Mouse (Mus musculus) kidney, adult 2 months (tissue): ENCODE results near the gene Olfr1440. TPM values are rescaled to one million over a fixed set of nuclear protein-coding genes. Genes with fewer than 3 reads are reported as not detected.

Source experiments
- DNase-seq: peaks from one replicate; pipeline ENCODE4 v3.0.0; 2021
- H3K27ac ChIP-seq: fragments of 200-500 bp; 2 replicates; pipeline ENCODE4 v1.5.1; 2012; ENCODE audit warnings: low read depth, low read length, control low read depth, inconsistent platforms; ENCODE audit not compliant: insufficient read depth
- H3K27me3 ChIP-seq: fragments of 200-500 bp; replicated peaks from 2 replicates; pipeline ENCODE4 v1.6.1; 2012; ENCODE audit warnings: mild to moderate bottlenecking, moderate library complexity, low read length, inconsistent platforms; ENCODE audit not compliant: control insufficient read depth, insufficient read depth
- H3K36me3 ChIP-seq: fragments of 200-500 bp; 2 replicates; pipeline ENCODE4 v1.6.1; 2012; ENCODE audit warnings: mild to moderate bottlenecking, moderate library complexity, low read length, inconsistent platforms; ENCODE audit not compliant: control insufficient read depth, insufficient read depth
- H3K4me1 ChIP-seq: fragments of 200-500 bp; 2 replicates; pipeline ENCODE4 v1.6.1; 2011; ENCODE audit warnings: low read length; ENCODE audit not compliant: control insufficient read depth, insufficient read depth
- H3K4me3 ChIP-seq: fragments of 200-500 bp; 2 replicates; pipeline ENCODE4 v1.5.1; 2011; ENCODE audit warnings: mild to moderate bottlenecking, low read depth, low read length, control low read depth; ENCODE audit not compliant: insufficient read depth
- CTCF ChIP-seq: fragments of 200-500 bp; conservative IDR thresholded peaks from 2 replicates; pipeline ENCODE4 v1.5.1; 2011; ENCODE audit warnings: low read depth, mild to moderate bottlenecking, control low read depth, low read length, moderate library complexity, mixed read lengths; ENCODE audit not compliant: insufficient read depth, insufficient read length
- POLR2A ChIP-seq: fragments of 200-500 bp; IDR thresholded peaks from one replicate; pipeline ENCODE4 v1.6.1; 2011; ENCODE audit warnings: low read depth, low read length, control low read depth
- WGBS: fragments of 180-500 bp; shearing (Covaris S2); methylation state at CpG from one replicate; pipeline ENCODE4 v1.1.7; 2018; 5-methylcytosine and 5-hydroxymethylcytosine counted together
- polyA plus RNA-seq: library from polyadenylated mRNA; depleted of rRNA; stranded (reverse); fragments of >200 nt; gene quantifications from 2 replicates; pipeline ENCODE4 v1.2.3, GENCODE M21; 2012; rRNA removed

Olfr1440 gene
- polyA plus RNA-seq = not detected in 2 replicates

- Histone ChIP-seq H3K27ac (no peak within 1 kb of the TSS), H3K4me3 (no peak within 1 kb of the TSS), H3K36me3 (no peaks in the 10 kb centered on the region), H3K4me1 (no peaks in the 10 kb centered on the region), H3K27me3 (no peaks in the 10 kb centered on the region)
- 76% methylated on average over 2 of the region's 2 CpGs for WGBS
- DNase-seq = no peak
- no peak for TF ChIP-seq POLR2A
- TF ChIP-seq CTCF = no peak
Measured at GRCm38 (mm10) chr19:12386979-12387378, at the start of gene Olfr1440. TSS of gene Olfr1440 (plus strand) at chr19:12387279.

- Histone ChIP-seq H3K27me3 (no peaks in the 10 kb centered on the region), H3K27ac (no peak overlapping the region), H3K4me1 (no peaks in the 10 kb centered on the region), H3K4me3 (no peak overlapping the region), H3K36me3 (no peaks in the 10 kb centered on the region)
- no peak for DNase-seq
- WGBS = 77% methylated on average over 3 of the region's 3 CpGs
- no peak for TF ChIP-seq POLR2A
Measured at GRCm38 (mm10) chr19:12373004-12373403, 14.1 kb upstream of the Olfr1440 start.

- no peak for TF ChIP-seq POLR2A
- TF ChIP-seq CTCF = no peak
- 62% methylated on average over 2 of the region's 2 CpGs for WGBS
- no peak overlapping the region for H3K27ac ChIP-seq
- no peaks in the 10 kb centered on the region for H3K4me1 ChIP-seq
- H3K27me3 ChIP-seq = no peaks in the 10 kb centered on the region
- DNase-seq = no peak
- no peak overlapping the region for H3K4me3 ChIP-seq
- H3K36me3 ChIP-seq = no peaks in the 10 kb centered on the region
Measured at GRCm38 (mm10) chr19:12374465-12375025, 12.5 kb upstream of the Olfr1440 start.

- Histone ChIP-seq H3K4me1 (no peaks in the 10 kb centered on the region), H3K27ac (no peak overlapping the region)
- no peak for TF ChIP-seq CTCF
Measured at GRCm38 (mm10) chr19:12413737-12414136, 26.7 kb downstream of the Olfr1440 start.

GRCm38 (mm10) chr19:12417361-12417760 is 30.3 kb downstream of the Olfr1440 start, which contains the start of gene Olfr1441:
TSS of gene Olfr1441 (plus strand) at chr19:12417433.
- Histone ChIP-seq H3K4me3 (no peak within 1 kb of the TSS), H3K36me3 (no peaks in the 10 kb centered on the region), H3K4me1 (no peaks in the 10 kb centered on the region), H3K27me3 (no peaks in the 10 kb centered on the region), H3K27ac (no peak within 1 kb of the TSS)
- TF ChIP-seq POLR2A (no peak), CTCF (no peak)
- peak; percentile 66 for DNase-seq

More at GRCm38 (mm10) chr19:12413737-12414136, 26.7 kb downstream of the Olfr1440 start:
- Histone ChIP-seq H3K4me3 (no peak overlapping the region), H3K36me3 (no peaks in the 10 kb centered on the region), H3K27me3 (no peaks in the 10 kb centered on the region; the same call in 1 of the 2 replicates)
- DNase-seq = no peak

GRCm38 (mm10) chr19:12418312-12418711 is 31.2 kb downstream of the Olfr1440 start:
- no peak for TF ChIP-seq POLR2A
- no peak for TF ChIP-seq CTCF
- H3K27me3 ChIP-seq = no peaks in the 10 kb centered on the region
- H3K4me3 ChIP-seq = no peak overlapping the region
- H3K36me3 ChIP-seq = no peaks in the 10 kb centered on the region
- no peak overlapping the region for H3K27ac ChIP-seq
- 81% methylated on average over 3 of the region's 3 CpGs for WGBS
- DNase-seq = no peak
- H3K4me1 ChIP-seq = no peaks in the 10 kb centered on the region

GRCm38 (mm10) chr19:12420555-12420954 is 33.5 kb downstream of the Olfr1440 start:
- Histone ChIP-seq H3K27me3 (no peaks in the 10 kb centered on the region), H3K27ac (no peak overlapping the region), H3K4me3 (no peak overlapping the region), H3K36me3 (no peaks in the 10 kb centered on the region), H3K4me1 (no peaks in the 10 kb centered on the region)
- WGBS = 69% methylated on average over 6 of the region's 6 CpGs
- TF ChIP-seq POLR2A (no peak), CTCF (no peak)
- no peak for DNase-seq
